Mouse (Mus musculus): ENCODE results near the gene Ebf3.

DNA sequence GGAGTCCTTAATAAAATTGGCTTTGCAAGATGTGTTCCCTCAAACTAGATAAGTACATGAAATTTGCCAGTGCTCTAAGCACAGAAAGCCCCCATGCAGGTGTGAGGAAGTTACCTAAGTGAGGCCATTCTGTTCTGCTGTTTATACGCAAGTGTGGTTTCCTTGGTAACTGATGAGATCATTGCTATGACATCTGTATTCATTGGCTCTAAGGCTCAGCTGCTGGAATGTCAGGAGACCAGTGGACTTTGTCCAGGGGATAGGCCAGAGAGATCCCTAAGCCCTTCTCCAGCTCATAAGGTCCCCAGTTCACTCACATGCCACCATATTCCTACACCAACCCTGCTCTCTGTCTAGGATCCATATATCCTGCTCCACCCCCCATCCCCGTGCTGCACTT is 162.4 kb downstream of the Ebf3 start:
- TF ChIP-seq GATA1 (IDR thresholded peaks at IDR 0.05; ENCODE audit: borderline replicate concordance, low read length): no peak
- no peak for TF ChIP-seq FLI1 (IDR thresholded peaks at IDR 0.05; ENCODE audit: low read length)

All from megakaryocyte, embryonic 14.5 days (primary cell).